Mouse (Mus musculus) kidney, embryonic 16.5 days (tissue): ENCODE results near the gene Gm36176. TPM values are rescaled to one million over a fixed set of nuclear protein-coding genes. Genes with fewer than 3 reads are reported as not detected.
"Not testable (repeated sequence)": the region's sequence is repeated elsewhere in the genome, so short reads cannot be mapped to it uniquely, and the experiment has no call there.

Experiments used
- ATAC-seq: fragments of 200-750 bp; cut with Nextera tagmentation; 2 replicates; pipeline ENCODE4 v1.8.0; 2017; ENCODE audit warnings: moderate TSS enrichment; ENCODE audit not compliant: low FRiP score, low TSS enrichment
- H3K27ac ChIP-seq: fragments of 300-500 bp; sonication (generic); 2 replicates; pipeline ENCODE4 v1.5.1; 2014; ENCODE audit warnings: low read length
- H3K27me3 ChIP-seq: fragments of 300-500 bp; sonication (generic); 2 replicates; pipeline ENCODE4 v1.6.1; 2014; ENCODE audit warnings: low read length, control low read depth, mixed read lengths; ENCODE audit not compliant: insufficient read depth
- H3K36me3 ChIP-seq: fragments of 300-500 bp; sonication (generic); 2 replicates; pipeline ENCODE4 v1.6.1; 2014; ENCODE audit warnings: low read length, control low read depth, mixed read lengths; ENCODE audit not compliant: insufficient read depth
- H3K4me1 ChIP-seq: fragments of 300-500 bp; sonication (generic); 2 replicates; pipeline ENCODE4 v1.6.1; 2014; ENCODE audit warnings: low read length, control low read depth, mixed read lengths; ENCODE audit not compliant: insufficient read depth
- H3K4me2 ChIP-seq: fragments of 300-500 bp; sonication (generic); replicated peaks from 2 replicates; pipeline ENCODE4 v1.6.1; 2014; ENCODE audit warnings: low read depth, low read length
- H3K4me3 ChIP-seq: fragments of 300-500 bp; sonication (generic); 2 replicates; pipeline ENCODE4 v1.5.1; 2014; ENCODE audit warnings: mild to moderate bottlenecking, low read length
- H3K9ac ChIP-seq: fragments of 300-500 bp; sonication (generic); replicated peaks from 2 replicates; pipeline ENCODE4 v1.6.1; 2014; ENCODE audit warnings: low read length
- H3K9me3 ChIP-seq: fragments of 300-500 bp; sonication (generic); 2 replicates; pipeline ENCODE4 v1.6.1; 2016; ENCODE audit warnings: low read length, control low read depth
- WGBS: fragments of 180-500 bp; shearing (Covaris S2); extraction: QIAGEN DNeasy Blood & Tissue Kit; methylation state at CpG from one replicate; pipeline ENCODE4 v1.1.7; 2014; 5-methylcytosine and 5-hydroxymethylcytosine counted together
- polyA plus RNA-seq: library from polyadenylated mRNA; unstranded; fragments of >200 nt; fragmentation: Nextera tagmentation; extraction: Ambion mirVana; gene quantifications from 2 replicates; pipeline ENCODE4 v1.2.1, GENCODE M21; 2015

The Gm36176 gene
- polyA plus RNA-seq, result not detected in 2 replicates

- H3K9ac ChIP-seq, result no peak within 1 kb of the TSS
- no peak for ATAC-seq
- 71% methylated on average over 2 of the region's 3 CpGs for WGBS
These were observed at the start of gene Gm36176 for GRCm38 (mm10) chr10:77846503-77846902. Gene Gm36176 (plus strand): TSS chr10:77846803.

GRCm38 (mm10) chr10:77797677-77798076 lies 48.9 kb upstream of the Gm36176 start:
- no peak for ATAC-seq
- H3K9ac ChIP-seq, result no peak overlapping the region
- H3K27ac ChIP-seq, result no peak overlapping the region
- no peaks in the 10 kb centered on the region for H3K9me3 ChIP-seq
- H3K36me3 ChIP-seq, result no peaks in the 10 kb centered on the region
- H3K4me1 ChIP-seq, result no peaks in the 10 kb centered on the region
- H3K4me2 ChIP-seq, result no peak overlapping the region
- WGBS, result 21% methylated on average over 3 of the region's 3 CpGs
- no peaks in the 10 kb centered on the region for H3K27me3 ChIP-seq
- H3K4me3 ChIP-seq, result no peak overlapping the region

More at GRCm38 (mm10) chr10:77846503-77846902, at the start of gene Gm36176:
- Histone ChIP-seq H3K27ac (no peak within 1 kb of the TSS), H3K4me1 (no peaks in the 10 kb centered on the region), H3K27me3 (no peaks in the 10 kb centered on the region), H3K4me2 (no peak within 1 kb of the TSS), H3K4me3 (no peak within 1 kb of the TSS), H3K9me3 (peaks cover 14% of the 10 kb centered on the region; the same call in 1 of the 2 replicates), H3K36me3 (no peaks in the 10 kb centered on the region)

- WGBS, result 51% methylated on average over 3 of the region's 3 CpGs
- not testable (repeated sequence) for ATAC-seq
These were observed 48.3 kb upstream of the Gm36176 start for GRCm38 (mm10) chr10:77798164-77798920.

GRCm38 (mm10) chr10:77798921-77799508 lies 47.6 kb upstream of the Gm36176 start, which contains the start of gene Gm19668:
Gene Gm19668 (minus strand): TSS chr10:77799133.
- Histone ChIP-seq H3K36me3 (no peaks in the 10 kb centered on the region), H3K4me1 (no peaks in the 10 kb centered on the region), H3K27ac (no peak within 1 kb of the TSS), H3K4me2 (no peak within 1 kb of the TSS), H3K9me3 (no peaks in the 10 kb centered on the region), H3K9ac (no peak within 1 kb of the TSS), H3K27me3 (no peaks in the 10 kb centered on the region), H3K4me3 (no peak within 1 kb of the TSS)
- WGBS, result 47% methylated on average over 8 of the region's 8 CpGs
- no peak for ATAC-seq

More at GRCm38 (mm10) chr10:77798164-77798920, 48.3 kb upstream of the Gm36176 start:
- H3K27me3 ChIP-seq, H3K4me1 ChIP-seq, H3K9ac ChIP-seq, H3K27ac ChIP-seq, H3K36me3 ChIP-seq, H3K4me3 ChIP-seq, H3K9me3 ChIP-seq, H3K4me2 ChIP-seq: not testable (repeated sequence)

- no peak overlapping the region for H3K4me3 ChIP-seq
- H3K4me2 ChIP-seq, result no peak overlapping the region
- H3K36me3 ChIP-seq, result no peaks in the 10 kb centered on the region
- no peak for ATAC-seq
- no peaks in the 10 kb centered on the region for H3K4me1 ChIP-seq
- H3K9ac ChIP-seq, result no peak overlapping the region
- no peaks in the 10 kb centered on the region for H3K27me3 ChIP-seq
- WGBS, result 82% methylated on average over 3 of the region's 3 CpGs
- no peak overlapping the region for H3K27ac ChIP-seq
- H3K9me3 ChIP-seq, result no peaks in the 10 kb centered on the region
These were observed 42.5 kb upstream of the Gm36176 start for GRCm38 (mm10) chr10:77804095-77804494.

- 78% methylated on average over 3 of the region's 5 CpGs for WGBS
- Histone ChIP-seq H3K4me1 (no peaks in the 10 kb centered on the region), H3K27ac (no peak within 1 kb of the TSS), H3K9me3 (no peaks in the 10 kb centered on the region; the same call in 1 of the 2 replicates), H3K4me2 (no peak within 1 kb of the TSS), H3K27me3 (no peaks in the 10 kb centered on the region), H3K9ac (no peak within 1 kb of the TSS), H3K4me3 (no peak within 1 kb of the TSS), H3K36me3 (no peaks in the 10 kb centered on the region)
- no peak for ATAC-seq
These were observed 34.9 kb upstream of the Gm36176 start, which contains the start of gene Gm9507 for GRCm38 (mm10) chr10:77811743-77812142. Gene Gm9507 (minus strand): TSS chr10:77811843.

- Histone ChIP-seq H3K4me2 (no peak within 1 kb of the TSS), H3K9ac (no peak within 1 kb of the TSS), H3K4me1 (no peaks in the 10 kb centered on the region), H3K9me3 (no peaks in the 10 kb centered on the region; the same call in 1 of the 2 replicates), H3K27ac (no peak within 1 kb of the TSS), H3K27me3 (no peaks in the 10 kb centered on the region), H3K4me3 (no peak within 1 kb of the TSS), H3K36me3 (no peaks in the 10 kb centered on the region)
- ATAC-seq, result no peak
- WGBS, result 60% methylated on average over 4 of the region's 4 CpGs
These were observed 32.2 kb upstream of the Gm36176 start, which contains the start of gene Gm2696 for GRCm38 (mm10) chr10:77814382-77814781. Gene Gm2696 (plus strand): TSS chr10:77814682.

GRCm38 (mm10) chr10:77815514-77815913 lies 31.1 kb upstream of the Gm36176 start:
- Histone ChIP-seq H3K9ac (no peak overlapping the region), H3K27me3 (no peaks in the 10 kb centered on the region)

GRCm38 (mm10) chr10:77818523-77818922 lies 28.1 kb upstream of the Gm36176 start:
- H3K9ac ChIP-seq, result no peak overlapping the region
- H3K9me3 ChIP-seq, result no peaks in the 10 kb centered on the region
- no peak overlapping the region for H3K27ac ChIP-seq
- WGBS, result 98% methylated on average over 4 of the region's 4 CpGs
- no peak overlapping the region for H3K4me3 ChIP-seq
- H3K27me3 ChIP-seq, result no peaks in the 10 kb centered on the region
- H3K4me2 ChIP-seq, result no peak overlapping the region
- no peak for ATAC-seq
- no peaks in the 10 kb centered on the region for H3K4me1 ChIP-seq
- H3K36me3 ChIP-seq, result no peaks in the 10 kb centered on the region

More at GRCm38 (mm10) chr10:77815514-77815913, 31.1 kb upstream of the Gm36176 start:
- 41% methylated on average over 5 of the region's 5 CpGs for WGBS
- Histone ChIP-seq H3K9me3 (no peaks in the 10 kb centered on the region), H3K4me2 (no peak overlapping the region), H3K36me3 (no peaks in the 10 kb centered on the region), H3K27ac (no peak overlapping the region), H3K4me3 (no peak overlapping the region), H3K4me1 (no peaks in the 10 kb centered on the region)
- no peak for ATAC-seq

GRCm38 (mm10) chr10:77819203-77819602 lies 27.4 kb upstream of the Gm36176 start:
- WGBS, result 38% methylated on average over 4 of the region's 4 CpGs
- no peak for ATAC-seq
- no peak overlapping the region for H3K4me3 ChIP-seq
- no peak overlapping the region for H3K4me2 ChIP-seq
- no peaks in the 10 kb centered on the region for H3K36me3 ChIP-seq
- no peak overlapping the region for H3K9ac ChIP-seq
- no peaks in the 10 kb centered on the region for H3K4me1 ChIP-seq
- no peak overlapping the region for H3K27ac ChIP-seq
- H3K9me3 ChIP-seq, result no peaks in the 10 kb centered on the region
- H3K27me3 ChIP-seq, result no peaks in the 10 kb centered on the region
